Mouse (Mus musculus) small intestine, adult 2 months (tissue): Measurements from ENCODE around the gene Whrn. TPM values are rescaled to one million over a fixed set of nuclear protein-coding genes. Genes with fewer than 3 reads are reported as not detected.

Source experiments
- H3K27ac ChIP-seq: fragments of 200-500 bp; 2 replicates; pipeline ENCODE4 v1.5.1; 2012; ENCODE audit warnings: low read depth, low read length, control low read depth, inconsistent platforms; ENCODE audit not compliant: insufficient read depth
- H3K27me3 ChIP-seq: fragments of 200-500 bp; 2 replicates; pipeline ENCODE4 v1.6.1; 2012; ENCODE audit warnings: mild to moderate bottlenecking, moderate library complexity, low read length, inconsistent platforms; ENCODE audit not compliant: control insufficient read depth, insufficient read depth
- H3K36me3 ChIP-seq: fragments of 200-500 bp; 2 replicates; pipeline ENCODE4 v1.6.1; 2012; ENCODE audit warnings: mild to moderate bottlenecking, low read length, control low read depth, inconsistent platforms; ENCODE audit not compliant: control insufficient read depth, insufficient read depth
- H3K4me1 ChIP-seq: fragments of 200-500 bp; 2 replicates; pipeline ENCODE4 v1.6.1; 2012; ENCODE audit warnings: low read length, inconsistent platforms, mixed read lengths; ENCODE audit not compliant: control insufficient read depth, insufficient read depth, insufficient read length
- H3K4me3 ChIP-seq: fragments of 200-500 bp; 2 replicates; pipeline ENCODE4 v1.5.1; 2012; ENCODE audit warnings: low read depth, mild to moderate bottlenecking, control low read depth, inconsistent platforms, low read length, moderate library complexity
- CTCF ChIP-seq: fragments of 200-500 bp; IDR thresholded peaks from 2 replicates; pipeline ENCODE4 v1.5.1; 2012; ENCODE audit warnings: low read depth, mild to moderate bottlenecking, control low read depth, inconsistent platforms, low read length, moderate library complexity, mixed read lengths; ENCODE audit not compliant: insufficient replicate concordance, insufficient read length; ENCODE audit errors: extremely low read depth
- POLR2A ChIP-seq: fragments of 200-500 bp; IDR thresholded peaks from 2 replicates; pipeline ENCODE4 v1.6.1; 2012; ENCODE audit warnings: low read depth, mild to moderate bottlenecking, control low read depth, inconsistent platforms, low read length, moderate library complexity
- WGBS: fragments of 180-500 bp; shearing (Covaris S2); methylation state at CpG from one replicate; pipeline ENCODE4 v1.1.7; 2018; 5-methylcytosine and 5-hydroxymethylcytosine counted together
- polyA plus RNA-seq: library from polyadenylated mRNA; depleted of rRNA; stranded (reverse); fragments of >200 nt; gene quantifications from 2 replicates; pipeline ENCODE4 v1.2.3, GENCODE M21; 2012

Gene Whrn
- polyA plus RNA-seq, 1 experiment: 20.2 TPM

GRCm38 (mm10) chr4:63417318-63417957 lies 78.4 kb downstream of the Whrn start:
- no peaks in the 10 kb centered on the region for H3K36me3 ChIP-seq
- H3K4me1 ChIP-seq: no peaks in the 10 kb centered on the region
- H3K27me3 ChIP-seq: no peaks in the 10 kb centered on the region
- TF ChIP-seq POLR2A (no peak), CTCF (peak; percentile 77; the same call in 1 of the 2 replicates)
- 33% methylated on average over 9 of the region's 9 CpGs for WGBS
- no peak overlapping the region for H3K27ac ChIP-seq
- no peak overlapping the region for H3K4me3 ChIP-seq

GRCm38 (mm10) chr4:63414951-63415350 lies 80.8 kb downstream of the Whrn start:
- no peak for TF ChIP-seq POLR2A
- TF ChIP-seq CTCF: no peak
- Histone ChIP-seq H3K27ac (no peak overlapping the region), H3K27me3 (no peaks in the 10 kb centered on the region), H3K36me3 (no peaks in the 10 kb centered on the region), H3K4me1 (no peaks in the 10 kb centered on the region; the same call in 1 of the 2 replicates), H3K4me3 (no peak overlapping the region)
- WGBS: 84% methylated on average over 5 of the region's 5 CpGs

DNA sequence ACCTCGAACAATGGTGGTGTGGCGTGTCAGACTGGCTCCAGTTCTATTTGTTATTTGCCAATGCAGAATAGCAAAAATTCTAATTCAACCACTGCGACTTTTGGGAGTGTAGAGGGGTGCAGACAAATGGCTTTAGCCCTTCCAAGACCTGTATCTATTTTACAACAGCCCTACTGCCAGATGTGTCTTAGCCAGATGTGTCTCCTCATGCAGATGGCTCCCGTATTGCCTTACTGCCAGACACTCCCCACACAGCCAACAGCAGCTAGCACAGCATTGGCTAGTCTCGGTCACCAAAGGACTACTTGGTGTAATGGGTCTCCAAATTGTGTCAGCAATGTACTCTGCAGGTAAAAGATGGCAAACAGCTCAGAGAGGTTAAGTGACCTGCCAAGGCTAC lies 84.6 kb downstream of the Whrn start:
- WGBS: 61% methylated on average over 5 of the region's 5 CpGs
- H3K27ac ChIP-seq: no peak overlapping the region
- no peaks in the 10 kb centered on the region for H3K27me3 ChIP-seq
- H3K4me1 ChIP-seq: peaks cover 6% of the 10 kb centered on the region; the same call in 1 of the 2 replicates
- H3K36me3 ChIP-seq: no peaks in the 10 kb centered on the region
- H3K4me3 ChIP-seq: no peak overlapping the region
- TF ChIP-seq CTCF (no peak), POLR2A (no peak)

GRCm38 (mm10) chr4:63410583-63410934 lies 85.2 kb downstream of the Whrn start:
- TF ChIP-seq CTCF: no peak
- no peak for TF ChIP-seq POLR2A
- Histone ChIP-seq H3K4me1 (peaks cover 6% of the 10 kb centered on the region; the same call in 1 of the 2 replicates), H3K4me3 (peak overlapping the region; percentile 82), H3K36me3 (no peaks in the 10 kb centered on the region), H3K27me3 (no peaks in the 10 kb centered on the region), H3K27ac (no peak overlapping the region)
- WGBS: 0% methylated on average over 19 of the region's 19 CpGs

- Histone ChIP-seq H3K27me3 (no peaks in the 10 kb centered on the region), H3K4me3 (peak overlapping the region; percentile 82), H3K4me1 (peaks cover 6% of the 10 kb centered on the region; the same call in 1 of the 2 replicates), H3K27ac (0 out of 2 replicates have a peak overlapping the region, but pooled peaks have one; percentile 20), H3K36me3 (no peaks in the 10 kb centered on the region)
- TF ChIP-seq POLR2A (no peak), CTCF (no peak)
- 1% methylated on average over 39 of the region's 39 CpGs for whole genome bisulfite sequencing
Measured at GRCm38 (mm10) chr4:63409908-63410582, 85.7 kb downstream of the Whrn start.

DNA sequence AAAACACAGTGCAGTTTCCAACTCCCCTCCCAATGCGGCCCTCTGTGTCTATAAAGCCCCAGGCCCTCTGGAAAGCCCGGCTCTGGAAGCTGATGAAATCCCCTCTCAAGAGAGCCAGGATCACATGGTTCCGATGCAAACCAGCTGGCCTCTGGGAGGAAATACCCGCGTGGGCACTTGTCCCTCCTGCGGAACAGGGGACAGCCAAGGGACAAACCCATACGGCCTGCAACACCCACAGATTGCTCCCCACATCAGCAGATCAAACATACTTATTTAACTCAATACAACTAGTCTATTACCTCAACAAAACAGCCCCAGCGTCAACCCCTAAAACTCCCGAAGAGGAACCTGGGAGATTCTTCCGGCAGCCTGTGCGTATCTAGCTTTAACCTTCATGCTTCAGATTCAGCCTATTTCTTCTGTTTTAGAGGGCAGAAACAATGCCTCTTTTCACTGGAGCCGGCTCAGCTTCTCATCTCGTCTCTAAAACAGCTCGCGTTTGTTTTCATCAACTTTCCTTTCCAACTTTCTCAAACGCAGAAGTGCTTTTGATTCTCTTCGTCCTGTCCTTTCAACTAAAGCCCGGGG lies 86.4 kb downstream of the Whrn start:
- TF ChIP-seq CTCF (no peak), POLR2A (no peak)
- no peaks in the 10 kb centered on the region for H3K36me3 ChIP-seq
- no peaks in the 10 kb centered on the region for H3K27me3 ChIP-seq
- peak overlapping the region; percentile 20; the same call in 1 of the 2 replicates for H3K27ac ChIP-seq
- peak overlapping the region; percentile 82 for H3K4me3 ChIP-seq
- H3K4me1 ChIP-seq: peaks cover 10% of the 10 kb centered on the region; the same call in 1 of the 2 replicates
- 5% methylated on average over 18 of the region's 18 CpGs for WGBS

GRCm38 (mm10) chr4:63408649-63409048 lies 87.1 kb downstream of the Whrn start:
- peaks cover 10% of the 10 kb centered on the region; the same call in 1 of the 2 replicates for H3K4me1 ChIP-seq
- 11% methylated on average over 8 of the region's 8 CpGs for WGBS
- H3K27me3 ChIP-seq: no peaks in the 10 kb centered on the region
- TF ChIP-seq CTCF (peak; percentile 61; the same call in 1 of the 2 replicates), POLR2A (no peak)
- H3K36me3 ChIP-seq: no peaks in the 10 kb centered on the region
- no peak overlapping the region for H3K27ac ChIP-seq
- no peak overlapping the region for H3K4me3 ChIP-seq
